Mouse (Mus musculus) right cerebral cortex, postnatal 36 days (tissue): ENCODE data around the gene Tgfb3.
A peak's percentile ranks its signal among the peaks of the same experiment; 100 is the strongest.

Source experiments
- DNase-seq, 2 experiments: peaks; one replicate each; pipeline ENCODE4 v3.0.0; 2022; ENCODE audit warnings: low spot score in 2 of 2, mixed read lengths in 1 of 2

Gene Tgfb3

DNA sequence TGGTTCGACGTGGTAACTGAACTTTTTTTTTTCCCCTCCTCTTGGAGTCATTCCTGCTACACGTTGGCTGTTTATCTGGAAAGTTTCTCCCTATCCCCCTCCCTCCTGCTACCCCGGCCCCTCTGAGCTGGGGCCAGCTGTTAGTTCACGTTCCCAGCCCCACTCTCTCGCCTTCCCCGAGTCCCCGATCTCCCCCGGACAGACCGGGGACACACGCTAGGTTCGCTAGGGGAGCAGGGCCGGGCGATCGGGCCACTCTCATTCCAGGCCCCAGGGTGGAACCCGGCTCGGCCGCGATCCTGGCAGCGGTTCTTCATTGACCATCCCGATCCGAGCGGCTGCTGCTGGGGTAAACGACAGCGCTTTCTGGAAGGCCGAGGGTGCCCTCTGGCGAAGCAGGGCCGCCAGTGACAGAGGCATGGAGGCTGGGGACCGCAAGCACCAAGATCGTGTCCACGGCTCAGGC, 394 bp upstream of the Tgfb3 start:
- DNase-seq: peak; percentile 84

DNA sequence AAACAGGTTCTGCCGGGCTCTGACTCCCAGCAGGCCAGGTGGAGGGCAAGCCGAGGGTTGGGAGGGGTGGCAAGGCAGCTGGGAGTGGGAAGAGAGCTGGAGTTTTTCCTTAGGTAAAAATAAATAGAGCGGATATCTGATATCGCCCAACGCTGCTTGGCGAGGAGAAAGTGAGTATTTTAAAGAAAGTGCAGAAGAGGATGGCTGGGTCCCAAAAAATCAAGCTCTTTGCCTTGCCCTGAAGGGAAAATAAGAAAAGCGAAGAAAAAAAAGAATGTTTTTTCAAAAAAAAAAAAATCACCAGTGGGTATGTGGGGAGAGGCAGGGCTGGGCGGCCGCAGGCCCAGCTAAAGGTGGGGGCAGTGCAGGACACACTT, 677 bp downstream of the Tgfb3 start:
- DNase-seq: no peak

DNA sequence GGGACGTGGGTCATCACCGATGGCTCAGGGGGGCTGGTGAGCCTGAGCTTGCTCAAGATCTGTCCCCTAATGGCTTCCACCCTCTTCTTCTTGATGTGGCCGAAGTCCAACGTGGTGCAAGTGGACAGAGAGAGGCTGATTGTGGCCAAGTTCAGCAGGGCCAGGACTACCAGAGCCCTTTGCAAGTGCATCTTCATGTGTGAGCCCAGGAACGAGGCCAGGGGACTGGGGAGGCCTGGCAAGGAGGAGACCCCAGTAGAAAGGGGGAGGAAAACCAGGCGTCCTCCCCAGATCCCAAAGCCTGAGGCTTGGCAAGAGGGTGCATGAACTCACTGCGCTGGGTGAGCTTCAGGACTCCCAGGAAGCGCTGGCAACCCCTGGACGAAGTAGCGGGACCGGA, 1.1 kb downstream of the Tgfb3 start:
- no peak for DNase-seq

DNA sequence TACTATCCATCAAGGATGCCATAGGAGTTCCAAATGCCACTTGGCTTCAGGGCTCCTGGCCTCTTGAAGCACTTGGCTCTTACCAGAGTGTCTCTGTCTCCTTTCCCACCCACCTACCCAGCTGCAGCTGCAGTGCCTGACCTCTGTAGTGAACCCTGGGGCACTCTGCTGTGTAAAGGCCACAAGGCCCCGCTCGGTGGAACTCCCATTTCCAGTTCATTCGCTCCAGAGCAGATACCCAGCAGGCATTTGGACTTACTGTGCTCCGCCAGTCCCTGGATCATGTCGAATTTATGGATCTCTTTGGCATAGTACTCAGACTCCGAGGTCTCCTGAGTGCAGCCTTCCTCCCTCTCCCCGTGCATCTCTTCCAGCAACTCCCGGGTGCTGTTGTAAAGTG, 1.5 kb downstream of the Tgfb3 start:
- no peak for DNase-seq

DNA sequence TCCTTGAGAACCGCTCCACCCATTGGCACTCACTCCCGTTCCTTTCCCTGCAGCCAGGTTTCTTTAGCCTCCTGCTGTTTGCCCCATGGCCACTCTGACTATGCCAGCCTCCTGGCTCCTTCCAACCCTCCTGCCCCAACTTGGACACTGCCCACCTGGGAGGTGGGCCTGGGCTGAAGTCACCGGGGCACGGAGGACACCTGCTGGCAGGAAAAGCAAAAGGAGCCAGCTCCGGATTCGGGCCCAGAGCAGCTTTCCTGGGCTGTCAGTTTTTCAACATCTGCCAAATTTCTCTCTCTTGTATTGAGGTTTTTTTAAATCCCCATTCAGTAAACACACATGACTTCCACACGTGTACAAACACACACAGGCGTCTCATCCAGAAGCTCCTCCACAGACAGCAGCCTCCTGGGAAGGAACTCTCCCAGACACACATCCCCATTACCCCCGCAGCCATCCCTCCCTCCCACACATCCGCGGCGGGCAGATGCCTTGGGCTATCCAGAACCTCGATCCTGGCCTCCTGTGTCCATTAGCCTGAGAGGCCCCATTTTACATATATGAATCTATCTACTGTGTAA, 2.4 kb downstream of the Tgfb3 start:
- peak in 1 of 2 experiments; percentile 36 for DNase-seq

DNA sequence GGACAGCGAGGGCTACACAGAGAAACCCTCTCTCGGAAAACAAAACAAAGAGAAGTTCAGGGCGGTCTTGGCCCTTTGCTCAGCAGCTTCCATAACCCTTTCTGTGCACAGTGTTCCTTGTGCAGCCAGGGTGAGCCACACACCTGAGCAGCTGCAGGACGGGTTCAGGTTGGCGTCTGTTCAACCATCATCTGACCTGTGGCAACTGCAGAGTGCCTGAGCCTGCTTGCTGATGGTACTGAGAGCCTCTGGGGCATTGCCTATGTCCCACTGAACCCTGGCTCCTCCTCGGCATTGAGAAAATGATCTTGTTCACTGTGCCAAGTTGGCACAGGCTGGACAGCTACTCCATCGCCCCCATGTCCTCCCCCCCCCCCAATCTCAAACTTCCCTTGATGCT, 3.5 kb downstream of the Tgfb3 start:
- DNase-seq: no peak

DNA sequence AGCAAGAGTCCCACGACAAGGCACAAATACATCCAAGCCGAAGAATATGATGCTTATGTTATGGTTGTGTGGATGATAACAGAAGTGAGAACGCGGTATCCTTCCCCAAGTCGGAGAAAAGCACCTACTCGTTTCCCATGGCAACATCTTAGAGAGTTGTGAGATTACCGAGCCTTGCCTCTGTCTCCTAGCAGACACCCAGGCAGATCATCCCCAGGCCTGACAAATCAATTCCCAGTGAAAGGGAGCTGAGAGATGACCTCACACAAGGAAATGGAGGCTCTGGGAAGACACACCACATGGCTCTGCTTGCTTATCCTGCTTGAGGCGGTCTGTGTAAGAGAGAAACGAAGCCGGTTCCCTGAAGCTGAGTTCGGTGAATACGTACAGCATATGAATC, 4.2 kb downstream of the Tgfb3 start:
- DNase-seq: no peak

DNA sequence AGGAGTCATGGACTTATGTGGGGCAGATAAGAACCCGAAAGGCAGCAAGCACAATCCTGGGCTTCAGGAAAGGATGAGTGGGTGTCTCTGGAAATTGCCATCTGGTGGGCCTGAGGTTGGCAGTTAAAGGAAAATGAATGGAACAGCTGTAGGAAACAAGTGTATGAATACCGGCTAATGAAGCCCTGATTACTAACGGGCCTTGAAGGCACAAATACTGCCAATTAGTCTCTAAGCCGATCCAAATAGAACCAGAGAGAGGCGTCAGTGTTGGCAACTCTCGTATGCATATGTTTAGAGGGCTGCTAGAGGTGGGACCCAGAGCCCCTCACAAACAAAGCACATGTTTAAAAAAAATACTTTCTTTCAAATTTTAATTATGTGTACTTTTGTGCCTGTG, 7.4 kb downstream of the Tgfb3 start:
- DNase-seq: no peak

DNA sequence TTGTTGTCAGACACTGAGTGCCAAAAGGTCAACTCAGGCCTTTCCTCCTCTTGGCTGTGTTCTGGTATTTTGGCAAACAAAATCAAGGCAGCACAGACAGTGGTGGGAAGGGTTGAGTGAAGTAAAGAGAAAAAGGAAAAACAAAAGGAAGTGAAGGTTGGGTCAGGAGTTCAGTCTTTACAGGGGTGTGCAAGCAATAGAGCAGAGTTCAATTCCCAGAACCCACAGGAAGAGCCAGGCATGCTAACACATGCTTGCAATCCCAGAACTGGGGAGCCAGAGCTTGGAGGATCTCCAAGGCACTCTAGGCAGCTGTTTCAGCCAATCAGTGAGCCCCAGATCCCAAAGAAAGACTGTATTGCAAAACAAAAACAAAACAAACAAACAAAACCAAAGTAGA, 14.0 kb downstream of the Tgfb3 start:
- no peak for DNase-seq

DNA sequence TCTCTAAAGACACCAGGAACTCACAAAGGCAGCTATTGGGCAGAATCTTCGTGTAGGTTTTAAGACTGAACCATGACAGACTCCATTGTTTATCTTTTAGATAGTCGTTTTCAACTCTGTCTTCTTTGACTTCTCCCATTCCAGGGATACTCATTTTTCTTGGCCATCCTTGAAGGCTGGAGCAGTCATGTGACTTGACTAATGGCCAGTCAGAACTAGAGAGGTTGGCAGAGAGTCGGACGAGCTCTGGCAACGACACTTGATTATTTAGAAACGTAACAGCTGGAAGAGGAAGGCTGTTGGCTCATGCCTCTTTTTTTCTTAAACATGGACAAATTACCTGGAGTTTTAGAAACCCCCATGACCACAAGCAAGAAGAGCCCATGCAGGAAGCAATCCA, 19.5 kb downstream of the Tgfb3 start:
- no peak for DNase-seq

DNA sequence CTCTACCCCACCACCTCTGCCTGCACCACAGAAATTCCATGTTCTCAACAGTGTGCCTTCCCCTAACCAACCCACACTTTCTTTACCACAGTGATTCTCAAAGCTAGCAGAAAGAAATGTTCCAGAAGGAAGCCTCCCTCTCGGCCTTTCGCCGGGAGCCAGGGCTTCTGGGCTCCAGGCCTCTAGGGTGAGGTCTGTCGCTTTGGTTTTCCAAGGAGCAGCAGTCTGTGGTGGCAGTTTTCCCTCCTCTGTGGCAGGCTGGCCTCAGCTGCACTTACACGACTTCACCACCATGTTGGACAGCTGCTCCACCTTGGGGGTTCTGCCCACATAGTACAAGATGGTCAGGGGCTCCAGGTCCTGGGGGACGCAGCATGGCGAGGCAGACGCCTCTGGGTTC, 21.3 kb downstream of the Tgfb3 start:
- no peak for DNase-seq

DNA sequence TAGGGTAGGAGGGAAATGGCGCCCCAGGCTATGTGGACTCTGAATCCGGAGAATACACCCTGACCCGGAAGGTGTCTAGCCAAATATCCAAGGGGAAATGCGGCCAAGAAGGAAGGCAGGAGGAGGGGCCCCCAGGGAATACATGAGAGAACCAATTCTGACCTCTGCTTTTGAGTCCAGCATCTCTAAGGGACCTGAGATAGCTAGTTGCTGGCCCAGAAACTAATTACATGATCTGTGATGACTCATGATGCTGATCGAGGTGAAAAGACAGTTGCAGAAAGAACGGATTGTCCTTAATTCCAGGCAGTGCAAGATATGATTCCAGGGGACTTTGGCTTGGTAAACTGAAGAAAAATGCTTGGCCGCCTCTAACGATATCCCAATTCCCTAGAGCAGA, 21.9 kb downstream of the Tgfb3 start:
- no peak for DNase-seq

DNA sequence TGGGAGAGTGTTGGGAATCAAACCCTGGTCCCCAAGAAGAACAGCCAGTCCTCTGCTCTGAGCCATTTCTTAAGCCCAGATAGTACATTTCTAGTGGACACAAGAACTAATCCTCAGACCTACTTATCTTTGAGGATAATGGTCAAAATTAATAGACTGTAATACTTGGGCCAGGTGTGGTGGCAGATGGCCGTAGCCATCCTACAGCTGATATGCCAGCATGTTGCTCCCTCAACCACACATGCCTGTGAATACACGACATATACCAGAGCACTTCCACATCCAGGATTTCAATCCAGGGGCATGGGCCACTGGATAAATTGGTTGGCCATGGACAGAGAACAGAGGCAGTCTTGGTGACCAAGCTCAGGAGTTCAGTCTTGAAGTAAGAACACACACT, 23.5 kb downstream of the Tgfb3 start:
- no peak for DNase-seq

DNA sequence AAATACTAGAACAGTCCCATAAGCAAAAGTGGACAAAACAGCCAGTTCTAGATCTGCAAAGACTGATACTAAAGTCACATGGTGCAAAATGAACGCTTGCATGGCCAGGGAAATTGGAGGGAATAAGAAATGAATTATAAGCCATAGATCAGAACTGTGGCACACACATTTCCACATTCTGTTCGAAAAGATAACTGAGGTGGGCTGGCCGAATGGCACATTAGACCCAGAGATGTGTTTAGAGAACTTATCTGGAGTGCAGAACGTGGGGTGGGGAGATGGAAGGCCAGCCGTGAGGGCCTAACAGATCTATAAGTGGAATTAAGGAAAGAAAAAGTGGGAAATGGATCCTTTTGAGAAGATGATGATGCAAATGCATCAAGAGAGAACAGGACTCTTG, 27.4 kb downstream of the Tgfb3 start:
- DNase-seq: no peak

DNA sequence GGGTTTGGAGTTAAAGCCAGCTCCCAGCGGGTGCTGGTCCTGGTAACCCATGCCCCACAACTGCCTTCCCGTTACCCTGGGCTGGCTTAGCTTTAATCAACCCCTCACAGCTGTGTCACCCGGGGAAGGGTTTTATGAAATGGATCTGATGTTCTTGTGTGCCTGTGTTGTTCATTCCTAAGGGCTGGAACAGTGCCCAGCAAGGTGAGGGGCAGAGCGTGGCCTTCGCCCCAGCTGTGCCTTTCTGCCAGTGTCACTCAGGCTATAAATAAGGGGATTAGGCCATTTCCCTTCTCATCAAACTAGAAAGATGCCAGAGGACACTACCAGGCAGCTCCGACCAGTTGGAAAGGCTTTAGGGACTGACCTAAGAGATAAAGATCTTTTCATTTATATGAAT, 29.0 kb downstream of the Tgfb3 start:
- DNase-seq: no peak

DNA sequence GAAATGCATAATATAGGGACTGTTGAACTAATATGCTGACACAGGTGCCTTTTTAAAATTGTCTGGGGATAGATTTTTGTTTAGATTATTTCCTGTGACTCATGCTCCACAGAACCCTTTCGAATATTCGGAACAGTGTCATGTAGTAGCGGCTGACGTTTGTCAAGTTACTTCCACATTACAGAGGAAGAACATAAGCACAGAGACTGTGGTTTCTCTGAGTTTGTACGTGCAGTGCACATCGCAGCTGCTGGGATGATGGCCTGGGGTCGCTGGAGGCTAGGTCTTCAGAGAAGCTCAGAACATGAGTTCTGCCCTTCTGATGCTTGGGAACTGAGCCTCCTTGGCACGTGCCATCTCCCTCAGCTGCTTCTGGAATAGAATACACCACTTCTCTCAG, 31.5 kb downstream of the Tgfb3 start:
- DNase-seq: no peak

DNA sequence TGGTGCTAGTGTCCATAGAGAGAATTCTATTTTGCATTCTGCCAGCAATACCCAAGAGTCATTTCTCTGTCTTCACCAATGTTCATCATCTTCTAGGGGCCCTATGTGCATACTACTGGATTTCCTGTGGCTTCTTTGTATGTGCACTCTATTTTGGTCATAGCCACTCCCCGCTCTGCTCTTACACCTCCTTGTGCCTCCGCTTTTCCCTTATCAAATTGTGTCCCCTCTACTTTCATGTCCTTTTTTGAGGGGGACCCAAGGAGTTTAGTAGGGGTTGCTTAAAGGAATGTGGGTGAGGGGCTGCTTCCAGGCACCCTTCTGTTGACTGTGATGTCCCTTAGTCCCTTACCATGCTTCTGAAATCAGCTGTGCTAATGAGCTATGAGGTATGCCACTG, 32.1 kb downstream of the Tgfb3 start:
- no peak for DNase-seq

DNA sequence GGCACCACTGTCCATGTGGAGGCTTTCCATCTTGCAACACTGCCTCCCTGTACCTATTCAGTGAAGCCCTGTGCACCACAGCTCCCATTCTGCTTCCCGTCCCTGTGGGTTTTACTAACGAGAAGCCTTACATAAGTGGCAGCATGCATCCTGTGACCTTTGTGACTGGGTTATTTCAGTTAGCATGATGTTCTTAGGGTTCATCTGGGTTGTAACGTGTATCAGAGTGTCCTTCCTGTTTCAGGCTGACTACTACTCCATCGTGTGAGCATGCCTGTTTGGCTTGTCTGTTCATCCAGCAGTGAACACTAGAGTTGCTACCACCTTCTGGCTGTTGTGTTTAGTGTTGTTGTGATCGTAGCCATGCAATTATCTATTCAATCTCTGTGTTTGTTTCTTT, 32.7 kb downstream of the Tgfb3 start:
- no peak for DNase-seq

DNA sequence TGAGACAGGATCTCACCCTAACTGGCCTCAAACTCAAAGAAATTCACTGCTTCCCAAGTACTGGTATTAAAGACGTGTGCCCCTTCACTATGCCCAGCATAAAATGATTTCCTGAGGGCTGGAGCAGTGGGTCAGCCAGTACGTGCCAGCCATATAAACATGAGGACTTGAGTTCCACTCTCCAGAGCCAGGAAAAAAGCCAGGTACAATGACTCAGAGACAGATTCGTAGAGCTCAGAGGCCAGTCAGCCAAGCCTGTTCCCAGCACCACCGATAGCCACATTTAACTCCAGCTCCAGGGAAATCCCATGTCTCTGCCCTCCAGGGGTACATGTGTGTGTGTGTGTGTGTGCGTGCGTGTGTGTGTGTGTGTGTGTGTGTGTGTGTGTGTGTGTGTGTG, 39.1 kb downstream of the Tgfb3 start:
- no peak for DNase-seq

DNA sequence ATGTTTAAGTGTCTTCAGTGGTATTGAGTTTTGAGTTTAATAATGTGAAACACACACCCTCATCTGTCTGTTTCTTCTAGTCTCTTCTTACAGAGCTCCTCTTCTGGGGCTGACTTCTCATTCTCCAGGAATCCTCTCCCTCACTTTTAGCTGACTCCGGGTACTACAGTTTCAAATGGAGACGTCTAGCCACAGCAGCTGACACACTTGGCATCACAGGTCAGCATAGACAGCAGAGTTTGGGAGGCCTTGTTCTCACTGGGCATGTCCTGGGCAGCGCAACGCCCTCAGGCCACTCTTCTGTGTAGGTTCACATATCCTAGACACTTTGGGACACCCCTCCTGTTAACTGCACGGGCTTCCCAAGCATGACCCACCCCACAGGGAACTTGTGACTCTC, 39.8 kb downstream of the Tgfb3 start:
- no peak for DNase-seq

DNA sequence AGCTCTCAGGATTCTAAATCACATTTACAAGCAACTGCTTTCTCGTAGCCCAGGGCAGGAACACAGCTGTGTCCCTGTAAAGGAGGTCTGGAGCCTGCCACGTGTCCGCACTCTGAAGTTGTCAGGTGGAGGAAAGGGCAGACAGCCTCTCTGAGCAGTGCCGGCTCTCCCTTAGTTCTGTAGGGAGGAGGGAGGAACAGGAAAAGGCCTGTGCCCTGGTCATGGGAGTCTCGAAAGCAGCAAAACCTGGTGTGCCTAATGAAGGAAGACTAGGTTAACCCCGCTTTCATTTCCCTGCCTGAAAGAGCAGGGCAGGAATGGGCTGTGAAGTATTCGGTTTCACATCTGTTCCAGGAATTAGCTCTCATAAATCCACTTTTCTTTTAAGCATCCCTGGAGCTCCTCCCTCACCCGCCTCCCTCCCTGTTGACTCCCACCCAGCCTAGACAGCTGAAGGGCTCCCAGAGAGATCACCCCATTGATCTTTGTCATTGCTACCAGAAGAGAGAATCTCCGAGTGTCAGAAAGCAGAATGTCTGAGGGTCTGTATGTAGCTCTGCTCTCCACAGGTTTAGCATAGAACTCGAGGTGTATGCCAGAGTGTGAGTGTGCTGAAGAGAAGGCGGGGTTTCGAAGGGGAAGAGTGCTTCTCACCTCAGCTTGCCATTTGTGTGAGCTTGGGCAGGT, 41.5 kb downstream of the Tgfb3 start:
- DNase-seq: no peak

DNA sequence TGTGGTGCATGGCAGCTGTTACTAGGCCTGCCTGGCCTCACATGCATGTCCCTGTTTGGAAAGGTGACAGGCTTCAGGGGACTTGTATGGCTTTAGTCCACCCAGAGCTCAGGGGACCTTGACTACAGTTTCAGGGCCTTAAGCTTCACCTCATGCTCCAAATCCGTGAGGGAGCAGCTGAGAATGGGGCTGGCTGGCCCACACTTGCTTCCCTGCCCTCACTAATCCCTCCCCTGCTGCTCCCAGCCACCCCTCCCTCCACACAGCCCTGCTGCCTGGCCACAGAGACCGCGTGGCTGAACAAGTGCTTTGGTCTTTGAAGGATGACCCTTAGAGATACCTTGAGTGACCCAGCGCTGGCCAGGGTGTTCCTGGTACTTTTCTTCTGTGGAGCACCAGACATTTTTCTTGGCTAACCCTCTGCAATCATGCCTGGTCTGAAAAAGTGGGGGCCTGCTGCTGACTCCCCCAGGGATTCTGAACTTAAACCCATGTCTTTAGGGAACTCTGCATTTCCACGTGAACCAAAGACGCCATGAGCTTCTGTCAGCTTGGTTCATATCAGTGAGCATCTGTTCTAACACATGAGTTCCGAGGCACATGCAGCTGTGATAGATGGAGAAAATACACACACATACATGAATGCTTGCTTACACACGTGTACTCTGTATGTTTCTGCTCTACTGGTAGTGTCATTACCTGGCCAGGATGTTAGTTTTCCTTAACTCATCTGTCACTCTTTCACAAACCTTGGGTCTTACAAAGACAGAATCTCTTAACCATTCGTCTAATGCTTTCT, 42.3 kb downstream of the Tgfb3 start:
- DNase-seq: no peak

DNA sequence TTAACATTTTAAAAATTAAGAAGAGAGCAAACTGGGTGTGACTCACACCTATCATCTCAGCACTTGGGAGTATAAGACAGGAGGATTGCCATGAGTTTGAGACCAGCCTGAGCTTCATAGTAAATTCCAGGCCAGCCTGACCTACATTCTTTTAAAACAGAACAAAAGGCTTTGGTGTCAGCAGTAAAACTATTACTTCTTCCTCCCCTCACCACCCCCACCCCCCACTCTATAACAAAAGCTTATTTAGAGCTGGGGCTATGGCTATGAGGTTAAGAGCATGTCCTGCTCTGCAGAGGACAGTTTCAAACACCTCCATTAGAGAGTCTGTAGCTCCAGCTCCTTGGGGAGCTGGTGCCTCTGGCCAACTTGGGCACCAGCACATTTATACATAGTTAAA, 43.3 kb downstream of the Tgfb3 start:
- no peak for DNase-seq
